In the genomic region with DNA sequence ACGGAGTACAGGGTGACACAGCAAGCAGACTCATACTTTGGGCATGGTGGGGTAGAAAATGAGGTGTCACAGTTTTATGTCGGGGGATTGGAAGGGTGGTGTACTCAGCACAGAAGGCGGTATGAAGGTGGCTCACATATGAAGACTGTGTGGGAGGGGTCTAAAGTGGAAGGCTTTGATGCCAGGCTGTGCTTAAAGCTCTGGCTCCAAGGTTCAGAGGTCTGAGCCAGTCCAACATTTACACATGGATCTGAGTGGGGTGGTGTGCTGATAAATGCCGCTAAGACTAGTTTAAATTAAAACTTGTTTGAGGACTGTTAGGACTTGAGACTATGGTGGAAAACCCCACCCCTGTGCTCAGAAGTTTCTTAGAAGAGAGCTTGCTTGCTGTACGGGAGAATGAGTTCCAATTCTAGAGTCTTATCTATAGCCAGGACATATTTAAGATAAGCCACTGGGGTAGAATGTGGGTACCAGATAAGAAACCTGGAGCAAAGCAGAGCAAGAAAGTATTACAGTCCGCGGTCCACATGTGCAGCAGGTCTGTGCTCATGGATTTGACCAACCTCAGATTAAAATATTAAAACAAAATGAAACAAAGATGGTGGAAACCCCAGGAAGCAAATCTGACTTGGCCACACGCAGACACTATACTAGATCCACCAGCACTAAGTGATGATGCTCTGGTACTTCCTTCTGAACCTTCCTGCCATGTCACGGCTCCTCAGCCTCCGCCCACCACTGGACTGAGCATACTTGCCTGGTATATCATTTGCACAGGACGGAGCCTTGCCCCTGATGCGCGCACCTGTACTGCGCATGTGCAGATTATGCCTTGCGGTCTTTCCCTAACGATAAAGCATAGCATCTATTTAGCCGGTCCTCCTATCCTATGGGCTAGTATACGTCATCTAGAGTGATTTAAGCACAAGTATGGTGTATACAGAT, we compare ENCODE assay signal across 12 mouse cellular contexts. TPM values are rescaled to one million over a fixed set of nuclear protein-coding genes. Genes with fewer than 3 reads are reported as not detected.
A peak's percentile ranks its signal among the peaks of the same experiment; 100 is the strongest.
DNase-seq lines count a peak whose midpoint lies in the region; ATAC-seq lines count a peak whose summit lies in the region.
"Had no signal": no experiment of that assay in that cellular context is flagged by ENCODE, and none has a peak within 500 bp of the region (broad histone marks: within the 10 kb centered on the region; RNA-seq: fewer than 3 reads in every experiment).

No protein-coding gene starts in this region.

- no peaks in the 10 kb centered on the region for H3K27me3 ChIP-seq in midbrain, embryonic 11.5 days (ENCODE audit: control insufficient read depth, insufficient read depth, low read length)
- H3K27me3 ChIP-seq in midbrain, embryonic 10.5 days (ENCODE audit: low read depth, poor library complexity, severe bottlenecking) = no peaks in the 10 kb centered on the region
- no peaks in the 10 kb centered on the region for H3K27me3 ChIP-seq in megakaryocyte, embryonic 14.5 days (replicated peaks)
- H3K27me3 ChIP-seq in limb, embryonic 10.5 days (ENCODE audit: low read depth, poor library complexity, severe bottlenecking) = no peaks in the 10 kb centered on the region
- H3K27me3 ChIP-seq: forebrain, embryonic 12.5 days had no signal

- H3K27ac ChIP-seq in midbrain, embryonic 11.5 days (ENCODE audit: low read depth, low read length) = no peak overlapping the region
- no peak overlapping the region for H3K27ac ChIP-seq in midbrain, embryonic 10.5 days (replicated peaks)
- no peak overlapping the region for H3K27ac ChIP-seq in limb, embryonic 10.5 days
- H3K27ac ChIP-seq: forebrain, embryonic 12.5 days; left cerebral cortex, adult 2 months had no signal

- H3K36me3 ChIP-seq in midbrain, embryonic 11.5 days (ENCODE audit: control insufficient read depth, insufficient read depth, low read length) = no peaks in the 10 kb centered on the region
- H3K36me3 ChIP-seq in midbrain, embryonic 10.5 days = no peaks in the 10 kb centered on the region
- H3K36me3 ChIP-seq in megakaryocyte, embryonic 14.5 days (replicated peaks; ENCODE audit: low read length) = peaks cover 95% of the 10 kb centered on the region
- H3K36me3 ChIP-seq in limb, embryonic 10.5 days = no peaks in the 10 kb centered on the region
- H3K36me3 ChIP-seq: forebrain, embryonic 12.5 days had no signal

- no peak for ATAC-seq in midbrain, embryonic 11.5 days (ENCODE audit: low FRiP score)

- 94% methylated on average over 18 of the region's 18 CpGs for WGBS in midbrain, embryonic 11.5 days
- 90% methylated on average over 18 of the region's 18 CpGs for WGBS in midbrain, embryonic 10.5 days
- WGBS in limb, embryonic 10.5 days = 93% methylated on average over 18 of the region's 18 CpGs

- H3K4me2 ChIP-seq in midbrain, embryonic 11.5 days = no peak overlapping the region
- H3K4me2 ChIP-seq: forebrain, embryonic 12.5 days had no signal

- DNase-seq in embryo, embryonic 10 days (ENCODE audit: low spot score) = peak; percentile 12
- no peak for DNase-seq in embryo, embryonic 10.5 days (ENCODE audit: low spot score)
- DNase-seq in midbrain, embryonic 11.5 days (ENCODE audit: low spot score, missing footprints) = peak; percentile 26
- no peak for DNase-seq in midbrain, embryonic 10.5 days (ENCODE audit: low spot score)
- no peak for DNase-seq in gastrocnemius, adult 8-10 months (ENCODE audit: low spot score in 2 of 2)
- no peak for DNase-seq in limb, embryonic 10.5 days (ENCODE audit: low spot score)
- no peak for DNase-seq in Muller cell, postnatal 12 days (ENCODE audit: inconsistent ontology term)
- DNase-seq: kidney, adult 8-10 months; lung, adult 2 months had no signal

- H3K9ac ChIP-seq in midbrain, embryonic 11.5 days (ENCODE audit: low read length) = no peak overlapping the region
- H3K9ac ChIP-seq: forebrain, embryonic 12.5 days had no signal

- H3K4me3 ChIP-seq in midbrain, embryonic 11.5 days (ENCODE audit: low read depth, low read length) = no peak overlapping the region
- no peak overlapping the region for H3K4me3 ChIP-seq in midbrain, embryonic 10.5 days
- peak overlapping the region; percentile 94 for H3K4me3 ChIP-seq in megakaryocyte, embryonic 14.5 days (replicated peaks)
- no peak overlapping the region for H3K4me3 ChIP-seq in limb, embryonic 10.5 days
- H3K4me3 ChIP-seq: forebrain, embryonic 12.5 days; left cerebral cortex, adult 2 months had no signal

- no peaks in the 10 kb centered on the region for H3K9me3 ChIP-seq in midbrain, embryonic 11.5 days (ENCODE audit: control insufficient read depth, low read length)
- no peaks in the 10 kb centered on the region for H3K9me3 ChIP-seq in midbrain, embryonic 10.5 days (replicated peaks)
- H3K9me3 ChIP-seq in megakaryocyte, embryonic 14.5 days = no peaks in the 10 kb centered on the region
- H3K9me3 ChIP-seq in limb, embryonic 10.5 days (replicated peaks) = no peaks in the 10 kb centered on the region
- H3K9me3 ChIP-seq: forebrain, embryonic 12.5 days had no signal

- no peaks in the 10 kb centered on the region for H3K4me1 ChIP-seq in midbrain, embryonic 11.5 days (ENCODE audit: control insufficient read depth, insufficient read depth, low read length)
- peaks cover 17% of the 10 kb centered on the region for H3K4me1 ChIP-seq in midbrain, embryonic 10.5 days
- H3K4me1 ChIP-seq in megakaryocyte, embryonic 14.5 days = peaks cover 82% of the 10 kb centered on the region
- H3K4me1 ChIP-seq in limb, embryonic 10.5 days = peaks cover 15% of the 10 kb centered on the region
- H3K4me1 ChIP-seq: forebrain, embryonic 12.5 days had no signal

RNA-seq across cellular contexts. Expression of gene Hipk2, which starts 48.2 kb away (rescaled TPM):
- 25.2 and 25.8 TPM in 2 replicates for polyA plus RNA-seq in midbrain, embryonic 11.5 days (2014; fragmentation: Nextera tagmentation; extraction: Ambion mirVana)
- 25.9 and 29.7 TPM in 2 replicates for polyA plus RNA-seq in midbrain, embryonic 10.5 days (2016; fragmentation: Nextera tagmentation; extraction: Ambion mirVana)
- polyA plus RNA-seq in megakaryocyte, embryonic 14.5 days (2012; ENCODE audit: insufficient read depth, low replicate concordance) = 102 and 296 TPM in 2 replicates
- total RNA-seq in gastrocnemius, adult 8-10 months (2022) = 100 to 1,000 TPM in 2 of 4 experiments, 10 to 100 TPM in 2; 65.2 to 144 (median 96.6) TPM
- 20.6 and 21.8 TPM in 2 replicates for polyA plus RNA-seq in limb, embryonic 10.5 days (2016; fragmentation: Nextera tagmentation; extraction: Ambion mirVana)

RNA-seq across cellular contexts. Expression of gene Tbxas1, which starts 48.9 kb away (rescaled TPM):
- polyA plus RNA-seq in midbrain, embryonic 11.5 days (2014; fragmentation: Nextera tagmentation; extraction: Ambion mirVana) = 1.5 TPM in 2 replicates
- 1.1 and 1.8 TPM in 2 replicates for polyA plus RNA-seq in midbrain, embryonic 10.5 days (2016; fragmentation: Nextera tagmentation; extraction: Ambion mirVana)
- 165 and 265 TPM in 2 replicates for polyA plus RNA-seq in megakaryocyte, embryonic 14.5 days (2012; ENCODE audit: insufficient read depth, low replicate concordance)
- under 1 TPM; 0.51 to 0.80 (median 0.56) TPM for total RNA-seq in gastrocnemius, adult 8-10 months (2022)
- polyA plus RNA-seq in limb, embryonic 10.5 days (2016; fragmentation: Nextera tagmentation; extraction: Ambion mirVana) = 1.1 TPM in 2 replicates

Comparison
In these comparisons a context has a peak if more than half of its experiments do, and no peak if none do; other contexts are left out.
1. DNase-seq: peak in embryo, embryonic 10 days (single experiment) and midbrain, embryonic 11.5 days (single experiment); none in embryo, embryonic 10.5 days (single experiment), midbrain, embryonic 10.5 days (single experiment), gastrocnemius, adult 8-10 months (0 of 2), limb, embryonic 10.5 days (single experiment) and Muller cell, postnatal 12 days (single experiment).
2. RNA of gene Tbxas1, which starts 48.9 kb away (polyA plus RNA-seq): 165 to 265 TPM in megakaryocyte, embryonic 14.5 days; 1.5 TPM in midbrain, embryonic 11.5 days, 1.1 to 1.8 TPM in midbrain, embryonic 10.5 days and 1.1 TPM in limb, embryonic 10.5 days; every median in the first group is over 10 times any median in the second.